Mouse (Mus musculus): ENCODE data around the gene Osbpl11.

GRCm38 (mm10) chr16:33167537-33167936 is 17.3 kb upstream of the Osbpl11 start:
- TF ChIP-seq CTCF (IDR thresholded peaks at IDR 0.05; ENCODE audit: control insufficient read depth, insufficient read depth, low read length) (peak; percentile 44), POLR2A (IDR thresholded peaks at IDR 0.05; ENCODE audit: borderline replicate concordance, control insufficient read depth, low read depth, low read length) (no peak)
